8 mouse cellular contexts compared by ENCODE assay signal in the genomic region with DNA sequence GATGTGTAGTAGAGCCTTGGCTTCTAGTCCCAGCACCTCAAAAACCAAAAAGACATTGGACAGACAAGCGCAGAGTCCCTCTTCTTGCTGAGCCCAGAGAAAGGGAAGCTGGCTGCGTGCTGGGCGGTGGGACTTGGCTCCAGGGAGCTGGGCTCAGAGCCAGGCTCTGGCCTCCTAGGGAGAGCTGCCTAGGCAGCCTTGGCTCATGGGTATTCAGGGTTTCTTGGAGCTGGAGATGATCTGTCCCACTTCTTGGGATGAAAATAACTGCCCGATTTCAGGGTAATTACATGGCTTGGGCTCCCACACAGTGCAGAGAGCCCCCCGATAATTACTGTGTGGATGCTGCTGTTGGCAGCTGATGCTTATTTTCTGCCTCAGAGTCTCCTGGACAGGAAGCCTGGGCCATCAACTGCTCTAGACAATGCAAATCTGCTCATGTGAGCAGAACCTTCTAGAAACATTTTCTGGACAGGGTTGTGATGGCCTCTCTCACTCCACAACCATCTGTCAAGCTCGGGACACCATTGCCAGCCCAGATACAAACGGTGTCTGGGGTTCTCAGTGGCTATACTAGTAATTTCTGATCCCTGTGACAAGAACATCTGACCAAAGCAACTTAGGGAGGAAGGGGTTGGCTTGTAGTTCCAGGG. TPM values are rescaled to one million over a fixed set of nuclear protein-coding genes. Genes with fewer than 3 reads are reported as not detected.
A peak's percentile ranks its signal among the peaks of the same experiment; 100 is the strongest.
DNase-seq lines count a peak whose midpoint lies in the region; ATAC-seq lines count a peak whose summit lies in the region.

No protein-coding gene starts in this region.

- no peaks in the 10 kb centered on the region for H3K36me3 ChIP-seq in hindbrain, embryonic 15.5 days
- H3K36me3 ChIP-seq in hindbrain, embryonic 11.5 days (ENCODE audit: control insufficient read depth, insufficient read depth, low read length): no peaks in the 10 kb centered on the region

- no peaks in the 10 kb centered on the region for H3K9me3 ChIP-seq in hindbrain, embryonic 15.5 days
- no peaks in the 10 kb centered on the region for H3K9me3 ChIP-seq in hindbrain, embryonic 11.5 days (ENCODE audit: control insufficient read depth, low read length)

- peak; percentile 57; the same call in 1 of the 2 replicates for ATAC-seq in hindbrain, embryonic 15.5 days (ENCODE audit: low FRiP score, low read depth)
- no peak for ATAC-seq in hindbrain, embryonic 11.5 days (ENCODE audit: low FRiP score)
- no peak for ATAC-seq in activated CD4-positive, CD25-positive, alpha-beta regulatory T cell, adult 4 months

- no peak overlapping the region for H3K9ac ChIP-seq in hindbrain, embryonic 15.5 days
- no peak overlapping the region for H3K9ac ChIP-seq in hindbrain, embryonic 11.5 days (ENCODE audit: low read depth, low read length)

- peak overlapping the region; percentile 30; the same call in 1 of the 2 replicates for H3K27ac ChIP-seq in hindbrain, embryonic 15.5 days (replicated peaks)
- H3K27ac ChIP-seq in hindbrain, embryonic 11.5 days (ENCODE audit: low read depth, low read length): no peak overlapping the region

- peaks cover 17% of the 10 kb centered on the region for H3K4me1 ChIP-seq in hindbrain, embryonic 15.5 days (replicated peaks)
- no peaks in the 10 kb centered on the region for H3K4me1 ChIP-seq in hindbrain, embryonic 11.5 days (replicated peaks; ENCODE audit: control insufficient read depth, insufficient read depth, low read length)

- H3K4me3 ChIP-seq in hindbrain, embryonic 15.5 days: no peak overlapping the region
- H3K4me3 ChIP-seq in hindbrain, embryonic 11.5 days (ENCODE audit: low read depth, low read length): no peak overlapping the region

- WGBS in hindbrain, embryonic 15.5 days: 80% methylated on average over 7 of the region's 7 CpGs
- WGBS in hindbrain, embryonic 11.5 days: 87% methylated on average over 7 of the region's 7 CpGs

- H3K4me2 ChIP-seq in hindbrain, embryonic 15.5 days: no peak overlapping the region
- no peak overlapping the region for H3K4me2 ChIP-seq in hindbrain, embryonic 11.5 days (replicated peaks; ENCODE audit: low read depth, low read length)

- DNase-seq in hindbrain, embryonic 11.5 days (ENCODE audit: low spot score): no peak
- DNase-seq in A20 (ENCODE audit: low read depth, low spot score): peak; percentile 72
- DNase-seq in brain, embryonic 18.5 days (ENCODE audit: low read depth, low spot score): peak; percentile 34
- peak; percentile 63 to 75 for DNase-seq in kidney, adult 8-10 months
- DNase-seq in lung, postnatal 4 days: peak; percentile 59 to 78
- no peak for DNase-seq in urinary bladder, adult 18-20 months (ENCODE audit: low spot score in 2 of 2)

- H3K27me3 ChIP-seq in hindbrain, embryonic 15.5 days: no peaks in the 10 kb centered on the region
- H3K27me3 ChIP-seq in hindbrain, embryonic 11.5 days (ENCODE audit: control insufficient read depth, insufficient read depth, low read length): no peaks in the 10 kb centered on the region

RNA-seq across cellular contexts. Expression of gene Fam83d, which starts 33.3 kb away (rescaled TPM):
- polyA plus RNA-seq in hindbrain, embryonic 15.5 days (2015; fragmentation: Nextera tagmentation; extraction: Ambion mirVana): 8.9 and 10.5 TPM in 2 replicates
- polyA plus RNA-seq in hindbrain, embryonic 11.5 days (2014; fragmentation: Nextera tagmentation; extraction: Ambion mirVana): 37.8 and 38.3 TPM in 2 replicates
- under 1 TPM; 0.77 to 0.96 TPM for polyA plus RNA-seq in activated CD4-positive, CD25-positive, alpha-beta regulatory T cell, adult 4 months (2017; shearing (Covaris generic))

RNA-seq across cellular contexts. Expression of gene Dhx35, which starts 60.0 kb away (rescaled TPM):
- 12.2 TPM in 2 replicates for polyA plus RNA-seq in hindbrain, embryonic 15.5 days (2015; fragmentation: Nextera tagmentation; extraction: Ambion mirVana)
- polyA plus RNA-seq in hindbrain, embryonic 11.5 days (2014; fragmentation: Nextera tagmentation; extraction: Ambion mirVana): 14.8 and 15.4 TPM in 2 replicates
- polyA plus RNA-seq in activated CD4-positive, CD25-positive, alpha-beta regulatory T cell, adult 4 months (2017; shearing (Covaris generic)): 10 to 100 TPM; 10.0 to 12.4 TPM

Comparison
In these comparisons a context has a peak if more than half of its experiments do, and no peak if none do; other contexts are left out.
1. DNase-seq: peak in A20 (single experiment), brain, embryonic 18.5 days (single experiment), kidney, adult 8-10 months (2 of 2) and lung, postnatal 4 days (2 of 2); none in hindbrain, embryonic 11.5 days (single experiment) and urinary bladder, adult 18-20 months (0 of 2).